Mouse (Mus musculus) ES-E14 (cell line): Measurements from ENCODE around the gene Snap29. TPM values are rescaled to one million over a fixed set of nuclear protein-coding genes. Genes with fewer than 3 reads are reported as not detected.

Experiments
- DNase-seq: peaks from one replicate; pipeline ENCODE4 v3.0.0-alpha.2; 2013; ENCODE audit warnings: low read depth, low spot score
- H3K27ac ChIP-seq: 2 replicates; pipeline ENCODE4 v1.5.1; 2012; ENCODE audit warnings: low read depth, mild to moderate bottlenecking, low read length, moderate library complexity, mixed read lengths; ENCODE audit not compliant: poor library complexity, insufficient read depth, severe bottlenecking
- H3K36me3 ChIP-seq: 2 replicates; pipeline ENCODE4 v1.6.1; 2012; ENCODE audit warnings: mild to moderate bottlenecking, low read length, moderate library complexity, mixed read lengths; ENCODE audit not compliant: control insufficient read depth, poor library complexity, insufficient read depth, severe bottlenecking
- H3K4me1 ChIP-seq, 2 experiments: fragments of 150-350 bp in 1 of 2; sonication (generic) in 1 of 2; 2 replicates each; pipeline ENCODE4 v1.6.1; 2012; ENCODE audit warnings: low read length in 2 of 2, mild to moderate bottlenecking in 1 of 2, mixed read lengths in 1 of 2; ENCODE audit not compliant: control insufficient read depth in 2 of 2, insufficient read depth in 2 of 2, poor library complexity in 1 of 2
- H3K4me3 ChIP-seq, 2 experiments: fragments of 150-350 bp in 1 of 2; sonication (generic) in 1 of 2; 2 replicates each; pipeline ENCODE4 v1.5.1; 2012; ENCODE audit warnings: low read length in 2 of 2, low read depth in 1 of 2, mild to moderate bottlenecking in 1 of 2, mixed read lengths in 1 of 2; ENCODE audit not compliant: insufficient read depth in 1 of 2, poor library complexity in 1 of 2, severe bottlenecking in 1 of 2
- H3K9ac ChIP-seq: 2 replicates; pipeline ENCODE4 v1.6.1; 2012; ENCODE audit warnings: low read depth, mild to moderate bottlenecking, low read length, mixed read lengths; ENCODE audit not compliant: poor library complexity, insufficient read depth, severe bottlenecking
- H3K9me3 ChIP-seq: fragments of 150-350 bp; sonication (generic); 2 replicates; pipeline ENCODE4 v1.6.1; 2012; ENCODE audit warnings: low read depth, mild to moderate bottlenecking, low read length; ENCODE audit not compliant: control insufficient read depth, insufficient read depth
- CHD2 ChIP-seq: IDR thresholded peaks from 2 replicates; pipeline ENCODE4 v1.6.1; 2014; ENCODE audit warnings: mild to moderate bottlenecking, low read depth, low read length, inconsistent platforms
- HCFC1 ChIP-seq: IDR thresholded peaks from 2 replicates; pipeline ENCODE4 v1.6.1; 2012; ENCODE audit warnings: low read length, inconsistent platforms, borderline replicate concordance; ENCODE audit not compliant: insufficient read depth
- MAFK ChIP-seq: IDR thresholded peaks from 2 replicates; pipeline ENCODE4 v1.6.1; 2014; ENCODE audit warnings: mild to moderate bottlenecking, low read depth, low read length, inconsistent platforms; ENCODE audit not compliant: insufficient read depth
- ZC3H11A ChIP-seq: IDR thresholded peaks from 2 replicates; pipeline ENCODE4 v1.6.1; 2012; ENCODE audit warnings: low read depth, mild to moderate bottlenecking, inconsistent platforms, low read length, borderline replicate concordance
- ZNF384 ChIP-seq: IDR thresholded peaks from 2 replicates; pipeline ENCODE4 v1.6.1; 2012; ENCODE audit warnings: low read depth, low read length, inconsistent platforms
- in situ Hi-C, 2 experiments: fragments of 600-800 bp; cut with MboI; formaldehyde crosslinking; loops; one replicate each; pipeline ENCODE4 v1.15.1; 2025; ENCODE audit warnings: low sequenced_read_pairs in 2 of 2, inconsistent platforms in 1 of 2; ENCODE audit not compliant: unreplicated experiment in 2 of 2
- total RNA-seq: library from RNA; depleted of rRNA; stranded (reverse); fragments of 300-350 nt; gene quantifications from 2 replicates; pipeline ENCODE4 v1.2.3, GENCODE M21; 2012

Snap29 gene
- total RNA-seq, 1 experiment, result 7.5 TPM

- Histone ChIP-seq H3K9ac (no peak overlapping the region), H3K27ac (no peak overlapping the region), H3K4me1 (no peaks in the 10 kb centered on the region), H3K4me3 (no peak overlapping the region), H3K36me3 (peaks cover 11% of the 10 kb centered on the region), H3K9me3 (no peaks in the 10 kb centered on the region)
- no peak for DNase-seq
- in situ Hi-C loops, result no loop called here
- no peak for TF ChIP-seq MAFK
- TF ChIP-seq ZNF384, result no peak
- no peak for TF ChIP-seq HCFC1
- no peak for TF ChIP-seq CHD2
- no peak for TF ChIP-seq ZC3H11A
Measured at GRCm38 (mm10) chr16:17466875-17467663, 61.3 kb downstream of the Snap29 start.

DNA sequence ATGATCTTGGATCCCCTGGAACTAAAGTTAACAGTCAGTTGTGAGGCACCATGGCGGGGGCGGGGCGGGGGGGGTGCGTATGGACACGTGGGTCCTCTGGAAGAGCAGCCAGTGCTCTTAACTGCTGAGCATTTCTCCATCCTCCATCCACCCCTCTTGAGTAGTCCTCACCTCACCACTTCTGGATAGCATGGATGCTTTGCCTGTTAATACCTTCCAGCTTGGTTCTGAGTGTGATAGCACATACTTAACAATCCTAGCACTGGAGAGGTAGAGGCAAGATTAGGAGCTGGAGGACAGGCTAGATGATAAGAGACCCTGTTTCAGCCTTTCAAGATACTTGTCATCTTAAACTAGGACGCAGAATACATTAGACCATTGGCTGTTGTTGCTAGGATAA lies 66.7 kb downstream of the Snap29 start:
- in situ Hi-C loops, result no loop called here
- TF ChIP-seq CHD2, result no peak
- TF ChIP-seq HCFC1, result no peak
- TF ChIP-seq MAFK, result no peak
- TF ChIP-seq ZC3H11A, result no peak
- TF ChIP-seq ZNF384, result no peak
- Histone ChIP-seq H3K9me3 (no peaks in the 10 kb centered on the region), H3K27ac (no peak overlapping the region), H3K4me3 (no peak overlapping the region), H3K4me1 (no peaks in the 10 kb centered on the region), H3K36me3 (peaks cover 14% of the 10 kb centered on the region), H3K9ac (no peak overlapping the region)
- DNase-seq, result no peak

GRCm38 (mm10) chr16:17474091-17474490 lies 68.3 kb downstream of the Snap29 start:
- Histone ChIP-seq H3K36me3 (peaks cover 11% of the 10 kb centered on the region), H3K9me3 (no peaks in the 10 kb centered on the region), H3K4me3 (no peak overlapping the region), H3K4me1 (peaks cover 2 to 5% of the 10 kb centered on the region in 2 experiments; a peak in 1 of 4 replicates), H3K9ac (no peak overlapping the region; the same call in 1 of the 2 replicates), H3K27ac (no peak overlapping the region)
- peak; percentile 35 for DNase-seq
- in situ Hi-C loops, result no loop called here
- TF ChIP-seq ZNF384 (no peak), MAFK (no peak), CHD2 (no peak), HCFC1 (no peak), ZC3H11A (no peak)

DNA sequence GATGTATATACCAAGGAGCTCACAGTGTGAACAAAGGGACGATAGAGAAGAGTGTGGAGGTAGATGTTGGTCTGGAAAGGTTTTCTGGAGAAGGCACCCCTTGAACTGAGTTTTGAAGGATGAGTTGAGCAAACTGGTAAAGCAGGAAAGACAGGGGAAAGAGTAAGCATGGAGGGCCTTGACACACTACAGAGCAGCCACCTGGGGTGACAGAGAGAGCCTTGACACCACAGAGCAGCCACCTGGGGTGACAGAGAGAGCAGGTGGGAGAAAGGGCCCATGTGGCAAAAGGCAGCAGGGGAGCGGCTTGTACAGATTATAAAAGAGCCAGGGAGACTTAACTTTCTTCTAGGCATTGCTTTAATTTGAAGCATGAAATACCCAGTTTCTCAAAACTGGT lies 69.0 kb downstream of the Snap29 start:
- no peaks in the 10 kb centered on the region for H3K9me3 ChIP-seq
- no peak overlapping the region for H3K4me3 ChIP-seq
- TF ChIP-seq ZNF384, result no peak
- TF ChIP-seq HCFC1, result no peak
- no peak for TF ChIP-seq MAFK
- no peak for TF ChIP-seq CHD2
- no peak for TF ChIP-seq ZC3H11A
- in situ Hi-C loops, result no loop called here
- H3K9ac ChIP-seq, result no peak overlapping the region
- H3K4me1 ChIP-seq, result peaks cover 2 to 5% of the 10 kb centered on the region in 2 experiments; a peak in 1 of 4 replicates
- no peak overlapping the region for H3K27ac ChIP-seq
- peaks cover 9% of the 10 kb centered on the region for H3K36me3 ChIP-seq
- DNase-seq, result no peak

- H3K27ac ChIP-seq, result no peak overlapping the region
- in situ Hi-C loops, result no loop called here
- no peak for DNase-seq
- TF ChIP-seq ZC3H11A (no peak), CHD2 (no peak)
- peaks cover 6% of the 10 kb centered on the region for H3K36me3 ChIP-seq
- no peaks in the 10 kb centered on the region for H3K9me3 ChIP-seq
- H3K9ac ChIP-seq, result no peak overlapping the region
- H3K4me3 ChIP-seq, result no peak overlapping the region
- H3K4me1 ChIP-seq, result peaks cover 2 to 5% of the 10 kb centered on the region in 2 experiments; a peak in 1 of 4 replicates
Measured at GRCm38 (mm10) chr16:17475326-17475725, 69.5 kb downstream of the Snap29 start.
